Mouse (Mus musculus) adrenal gland, postnatal 36 days (tissue): ENCODE data around the gene Zfp575. TPM values are rescaled to one million over a fixed set of nuclear protein-coding genes. Genes with fewer than 3 reads are reported as not detected.

Source experiments
- DNase-seq, 2 experiments: peaks; one replicate each; pipeline ENCODE4 v3.0.0; 2021; ENCODE audit warnings: mixed read lengths in 1 of 2
- total RNA-seq, 2 experiments: library from RNA; stranded (reverse); gene quantifications; 2 replicates each; pipeline ENCODE4 v1.2.3; 2021

Zfp575 gene
- total RNA-seq, 2 experiments from 2014 or later: 0.30 TPM; not detected in 1

- peak; percentile 97 to 98 for DNase-seq
Measured at GRCm38 (mm10) chr7:24600941-24601597, 13.6 kb upstream of the Zfp575 start.

DNA sequence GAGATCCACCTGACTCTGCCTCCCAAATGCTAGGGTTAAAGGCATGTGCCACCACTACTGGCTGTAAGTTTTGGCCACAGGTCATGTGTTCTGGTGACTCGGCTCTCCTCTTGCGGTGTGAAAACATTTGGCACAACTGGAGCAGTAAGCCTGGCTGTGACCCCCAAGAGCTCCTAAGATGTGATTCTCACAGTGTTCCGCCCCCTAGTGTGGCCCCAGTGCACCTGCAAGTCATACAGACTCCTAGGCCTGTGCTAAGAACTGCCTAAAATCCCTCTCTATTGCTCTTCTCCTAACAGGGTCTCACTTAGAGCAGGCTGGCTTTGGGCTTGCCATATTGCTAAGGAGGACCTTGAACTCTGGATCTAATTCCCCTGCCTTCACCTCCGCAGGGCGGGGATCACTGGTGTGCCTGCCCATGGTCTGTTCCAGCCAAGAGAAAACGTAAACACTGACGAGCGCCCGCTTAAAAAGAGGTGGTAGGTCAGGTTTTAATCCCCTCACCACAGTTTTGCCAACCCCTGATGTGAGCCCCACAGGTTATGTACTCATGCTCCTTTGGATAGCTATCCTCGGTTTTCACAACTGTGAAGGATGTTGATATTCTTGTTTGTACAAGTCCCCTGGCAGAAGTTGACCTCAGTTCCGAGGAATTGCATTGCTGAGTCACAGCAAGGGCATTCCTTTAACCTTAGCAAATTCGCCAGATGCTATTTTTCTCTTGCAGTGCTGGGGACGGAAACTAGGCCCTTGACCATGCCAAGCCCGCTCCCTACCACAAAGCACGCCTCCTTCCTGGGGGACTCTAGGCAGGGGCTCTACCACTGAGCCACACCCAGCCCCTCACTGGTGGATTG is 12.0 kb upstream of the Zfp575 start:
- peak; percentile 46 to 52 for DNase-seq

DNA sequence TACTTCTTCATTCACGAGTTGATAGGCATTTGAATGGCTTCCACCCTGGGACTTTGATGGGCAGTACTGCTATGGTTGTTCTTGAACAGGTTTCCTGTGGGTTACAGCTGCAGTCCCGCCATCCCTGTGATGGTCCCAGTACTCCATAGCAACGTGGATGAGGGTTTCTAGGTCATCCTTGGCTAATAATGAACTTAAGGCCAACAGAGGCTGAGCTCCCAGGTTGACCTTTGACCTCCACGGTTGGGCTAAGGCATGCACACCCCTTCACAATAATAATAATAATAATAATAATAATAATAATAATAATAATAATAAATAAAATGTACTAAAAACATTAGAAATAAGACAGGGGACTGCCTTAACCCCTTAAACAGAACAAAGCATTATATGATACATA is 10.7 kb upstream of the Zfp575 start:
- no peak for DNase-seq

DNA sequence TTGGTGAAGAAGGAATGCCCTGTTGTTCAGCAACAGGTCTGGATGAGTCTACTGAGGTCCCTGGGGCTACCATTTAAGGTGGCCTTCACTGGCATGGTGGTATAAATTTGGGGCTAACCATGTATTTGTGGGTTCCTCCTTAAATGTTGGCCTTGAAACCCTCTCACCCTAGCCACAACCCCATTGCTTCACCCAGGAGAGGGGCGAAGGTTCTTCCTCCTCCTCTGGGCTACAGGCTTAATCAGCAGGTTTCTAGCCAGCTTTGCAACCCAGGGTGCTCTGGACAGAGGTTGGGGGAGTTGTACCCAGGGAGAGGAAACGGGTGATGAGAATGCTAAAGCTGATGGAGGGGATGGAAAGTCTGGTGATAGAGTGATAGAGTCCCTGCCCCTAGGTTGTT is 8.0 kb upstream of the Zfp575 start:
- DNase-seq: no peak

DNA sequence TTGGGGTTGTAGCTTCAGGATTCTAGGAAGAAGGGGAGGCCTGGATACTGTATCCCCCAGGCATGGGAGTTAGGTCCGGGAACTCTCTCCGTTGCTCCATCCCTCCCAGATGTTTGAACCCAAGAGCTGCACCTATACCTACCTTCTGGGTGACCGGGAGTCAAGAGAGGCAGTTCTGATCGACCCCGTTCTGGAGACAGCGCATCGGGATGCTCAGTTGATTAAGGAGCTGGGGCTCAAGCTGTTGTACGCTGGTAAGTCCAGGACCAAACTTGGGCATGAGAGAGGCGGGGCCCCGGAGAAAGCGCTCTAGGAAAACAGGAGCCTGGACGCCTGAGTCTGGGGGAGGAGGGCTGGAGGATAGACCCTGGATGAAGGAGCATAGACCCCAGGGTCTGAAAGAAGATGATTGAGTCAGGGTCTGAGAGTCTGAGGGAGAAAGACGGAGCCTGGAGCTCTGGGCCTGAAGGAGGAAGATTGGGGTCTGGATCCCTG is 6.9 kb upstream of the Zfp575 start:
- no peak for DNase-seq

DNA sequence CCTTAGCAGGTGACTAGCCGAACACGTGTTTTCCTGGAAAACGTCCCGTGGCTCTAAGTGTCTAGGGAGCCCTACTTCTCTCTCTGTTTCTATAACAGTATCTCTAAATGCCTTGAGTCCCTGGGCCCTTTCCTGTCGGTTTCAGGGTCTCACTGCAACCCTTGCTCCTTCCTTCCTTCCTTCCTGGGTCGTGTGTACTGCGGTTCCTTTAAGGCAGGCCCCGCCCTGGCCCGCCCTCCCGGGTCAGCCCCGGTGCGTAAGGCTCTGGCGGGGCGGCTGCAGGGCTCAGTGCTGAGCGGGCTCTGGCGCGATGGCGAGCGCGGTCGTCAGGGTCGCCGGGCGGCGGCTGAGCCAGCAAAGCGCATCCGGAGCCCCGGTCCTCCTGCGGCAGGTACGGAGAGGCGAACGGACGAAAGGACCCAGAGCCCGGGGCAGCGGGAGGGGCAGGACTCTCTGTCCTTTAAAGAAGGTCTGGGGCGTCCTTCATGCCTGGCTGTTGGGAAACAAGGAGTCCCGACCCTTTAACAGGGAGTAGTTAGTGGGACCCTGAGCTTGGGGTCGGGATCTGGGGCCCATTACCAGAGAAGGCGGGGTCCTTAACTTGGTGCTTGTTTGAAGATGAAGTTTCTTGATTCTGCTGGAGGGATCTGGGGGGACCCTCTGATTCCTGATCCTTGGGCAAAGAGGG is 6.3 kb upstream of the Zfp575 start:
- peak; percentile 88 to 91 for DNase-seq

GRCm38 (mm10) chr7:24592781-24593180 is 5.3 kb upstream of the Zfp575 start:
- DNase-seq: no peak

DNA sequence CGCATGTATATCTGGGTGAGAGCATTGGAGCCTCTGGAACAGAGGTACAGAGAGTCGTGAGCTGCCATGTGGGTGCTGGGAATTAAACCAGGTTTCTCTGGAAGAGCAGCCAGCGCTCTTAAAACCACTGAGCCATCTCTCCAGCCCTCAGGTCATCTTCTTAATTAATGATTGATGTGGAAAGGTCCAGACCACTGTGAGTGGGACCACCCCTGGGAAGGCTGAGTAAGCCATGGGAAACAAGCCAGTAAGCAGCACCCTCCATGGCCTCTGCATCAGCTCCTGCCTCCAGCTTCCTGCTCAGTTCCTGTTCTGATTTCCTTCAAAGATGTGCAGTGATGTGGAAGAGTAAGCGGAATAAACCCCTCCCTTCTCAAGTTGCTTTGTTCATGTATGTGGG is 4.7 kb upstream of the Zfp575 start:
- no peak for DNase-seq

DNA sequence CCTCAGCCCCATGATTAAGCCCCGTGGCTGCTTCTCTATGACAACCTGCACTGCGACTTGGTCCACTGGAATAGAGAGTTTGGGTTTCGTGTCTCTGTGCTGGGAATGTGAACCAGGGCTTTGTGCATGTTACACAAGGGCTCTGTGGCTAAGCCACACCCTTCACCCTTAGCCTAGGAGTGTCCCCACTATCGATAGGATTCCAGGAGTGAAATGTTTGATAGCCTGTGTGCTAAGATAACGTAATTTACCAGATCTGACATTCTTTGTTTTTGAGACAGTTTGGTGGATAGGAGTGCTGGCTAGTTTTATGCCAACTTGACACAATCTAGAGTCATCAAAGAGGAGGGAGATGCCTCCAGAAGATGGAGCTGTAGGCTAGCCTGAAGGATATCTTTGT is 4.3 kb upstream of the Zfp575 start:
- no peak for DNase-seq

DNA sequence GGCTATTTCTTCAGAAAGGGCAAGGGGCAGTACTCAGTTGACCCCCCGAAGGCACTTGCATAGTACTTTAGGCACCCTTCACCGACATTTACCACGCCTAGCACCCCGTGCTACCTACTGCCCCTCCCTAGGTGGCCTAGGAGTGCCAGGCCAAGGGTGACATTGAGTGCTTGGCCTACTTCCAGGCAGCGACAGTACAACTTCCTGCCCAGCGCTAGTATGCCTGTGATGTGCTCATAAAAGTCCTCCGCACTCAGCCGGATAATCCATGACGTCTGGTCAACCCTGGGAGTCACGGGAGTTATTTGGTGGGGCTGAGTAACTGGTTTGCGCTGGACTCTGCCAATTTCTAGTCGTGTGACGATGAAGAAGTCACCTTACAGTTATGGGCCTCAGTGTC is 895 bp upstream of the Zfp575 start:
- peak; percentile 73 to 78 for DNase-seq

DNA sequence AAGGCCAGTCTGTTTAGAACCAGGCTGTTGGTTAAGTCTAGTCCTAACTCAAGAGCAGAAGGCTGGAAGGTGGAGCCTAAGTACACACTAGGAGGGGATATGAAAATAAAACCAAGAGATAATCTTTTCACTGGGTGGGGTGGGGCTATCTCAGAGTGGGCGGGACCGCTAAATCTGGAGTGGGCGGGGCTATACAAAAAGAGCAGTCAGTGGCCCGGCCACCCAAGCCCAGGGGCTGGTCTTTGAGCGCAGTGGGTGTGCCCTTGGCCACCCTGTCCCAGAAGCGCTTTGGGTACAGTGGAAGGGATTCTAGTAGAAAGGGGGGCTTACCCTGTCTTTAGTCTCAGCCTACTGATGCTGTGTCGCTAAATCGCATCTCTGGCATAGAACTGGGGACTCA is 613 bp downstream of the Zfp575 start:
- DNase-seq: no peak

DNA sequence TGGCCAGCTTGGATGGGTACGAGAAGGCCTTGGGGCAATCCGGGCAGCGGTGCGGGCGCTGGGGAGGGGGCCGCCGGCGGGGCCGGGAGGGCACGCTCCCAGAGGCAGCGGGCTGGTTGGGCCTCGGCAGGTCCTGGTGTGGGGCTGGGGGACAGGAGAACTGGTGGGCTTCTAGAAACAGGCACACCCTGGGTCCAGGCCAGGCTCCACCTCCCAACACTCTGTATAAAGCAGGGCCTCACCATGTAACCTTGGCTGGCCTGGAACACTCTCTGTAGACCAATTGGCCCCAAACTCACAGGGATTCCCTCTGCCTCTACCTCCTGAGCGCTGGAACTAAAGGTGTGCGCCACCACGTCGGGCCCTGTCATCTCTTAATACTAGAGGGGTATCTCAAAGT is 1.4 kb downstream of the Zfp575 start:
- no peak for DNase-seq

DNA sequence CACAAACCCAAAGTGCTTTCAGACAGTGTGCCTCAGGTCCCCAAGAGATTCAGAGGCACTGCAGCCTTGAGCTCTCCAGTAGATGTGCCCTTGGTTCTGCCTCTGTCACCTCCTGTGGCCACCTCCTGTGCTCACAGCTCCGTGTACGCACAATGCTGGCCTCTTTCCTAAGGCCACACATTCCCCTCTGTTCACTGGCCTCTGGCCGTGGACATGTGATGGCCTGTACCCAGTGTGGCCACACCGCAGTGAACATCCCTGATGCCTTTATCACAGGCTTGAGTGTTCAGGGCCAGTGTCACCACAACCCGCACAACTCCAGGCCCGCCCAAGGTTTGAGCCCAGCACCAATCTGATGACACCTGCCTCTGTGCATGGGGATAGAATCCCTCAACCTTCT is 2.6 kb downstream of the Zfp575 start:
- DNase-seq: peak in 1 of 2 experiments; percentile 55

- DNase-seq: no peak
Measured at GRCm38 (mm10) chr7:24577811-24578210, 9.6 kb downstream of the Zfp575 start.

DNA sequence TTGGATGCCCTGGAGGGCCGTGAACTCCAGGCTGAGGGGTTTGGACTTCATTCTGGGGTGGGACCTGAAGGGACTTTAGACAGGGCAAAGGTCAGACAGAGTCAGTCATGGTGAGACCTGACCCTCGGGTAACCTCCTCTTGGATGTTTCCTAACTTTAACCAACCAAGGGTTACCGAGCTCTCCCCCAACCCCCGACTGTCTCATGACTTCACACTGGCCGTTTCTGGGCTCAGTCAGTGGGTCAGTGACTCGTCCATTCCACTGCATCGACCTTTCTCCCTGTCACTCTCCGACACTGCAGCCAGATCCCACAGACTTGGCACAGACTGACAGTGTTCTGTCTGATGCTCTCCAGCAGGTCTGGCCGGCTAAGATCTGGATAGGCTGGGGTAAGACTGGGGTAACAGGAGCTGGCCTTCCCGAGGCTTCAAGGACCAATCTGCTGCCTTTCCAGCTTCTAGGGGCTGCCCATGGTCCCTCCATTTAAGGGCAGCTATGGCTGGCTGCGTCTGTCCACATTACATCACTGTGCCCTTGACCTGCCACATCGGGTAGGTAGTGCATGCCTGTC is 13.1 kb downstream of the Zfp575 start:
- DNase-seq: peak in 1 of 2 experiments; percentile 36

DNA sequence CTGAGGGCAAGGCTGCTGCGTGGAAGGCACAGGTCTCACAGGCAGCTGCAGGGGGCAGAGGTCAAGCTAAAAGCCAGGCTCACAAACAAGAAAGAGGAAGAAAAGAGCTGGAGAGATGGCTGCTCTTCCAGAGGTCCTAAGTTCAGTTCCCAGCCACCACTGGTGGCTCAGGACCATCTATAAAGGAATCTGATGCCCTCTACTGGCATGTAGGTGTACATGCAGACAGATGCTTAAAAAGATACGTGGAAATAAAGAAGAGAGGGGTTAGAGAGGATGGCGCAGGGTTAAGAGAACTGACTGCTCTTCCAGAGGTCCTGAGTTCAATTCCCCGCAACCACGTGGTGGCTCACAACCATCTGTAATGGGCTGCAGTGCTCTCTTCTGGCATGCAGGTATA is 15.0 kb downstream of the Zfp575 start:
- no peak for DNase-seq

- DNase-seq: no peak
Measured at GRCm38 (mm10) chr7:24571071-24571470, 16.4 kb downstream of the Zfp575 start.

GRCm38 (mm10) chr7:24568512-24568911 is 18.9 kb downstream of the Zfp575 start:
- DNase-seq: no peak

GRCm38 (mm10) chr7:24566206-24566605 is 21.2 kb downstream of the Zfp575 start:
- no peak for DNase-seq

DNA sequence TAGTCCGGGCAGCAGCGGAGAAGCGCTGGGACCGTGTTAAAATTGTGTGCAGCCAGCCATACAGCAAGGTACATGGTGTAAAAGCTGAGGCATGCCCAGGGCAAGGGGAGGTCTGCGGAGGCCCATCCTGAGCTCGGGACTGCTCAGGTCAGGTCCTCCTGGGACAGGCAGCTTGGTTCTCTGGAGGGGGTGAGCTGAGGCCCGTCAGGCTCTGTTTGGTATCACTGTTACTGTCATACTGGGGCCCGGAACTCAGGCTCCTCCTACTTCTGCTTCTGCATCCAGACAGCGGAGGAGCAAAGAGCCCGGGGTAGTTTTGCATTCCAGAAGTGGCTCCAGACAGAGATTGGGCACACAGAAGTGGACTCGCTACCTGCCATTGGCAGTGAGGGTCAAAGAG is 21.8 kb downstream of the Zfp575 start:
- DNase-seq: no peak

DNA sequence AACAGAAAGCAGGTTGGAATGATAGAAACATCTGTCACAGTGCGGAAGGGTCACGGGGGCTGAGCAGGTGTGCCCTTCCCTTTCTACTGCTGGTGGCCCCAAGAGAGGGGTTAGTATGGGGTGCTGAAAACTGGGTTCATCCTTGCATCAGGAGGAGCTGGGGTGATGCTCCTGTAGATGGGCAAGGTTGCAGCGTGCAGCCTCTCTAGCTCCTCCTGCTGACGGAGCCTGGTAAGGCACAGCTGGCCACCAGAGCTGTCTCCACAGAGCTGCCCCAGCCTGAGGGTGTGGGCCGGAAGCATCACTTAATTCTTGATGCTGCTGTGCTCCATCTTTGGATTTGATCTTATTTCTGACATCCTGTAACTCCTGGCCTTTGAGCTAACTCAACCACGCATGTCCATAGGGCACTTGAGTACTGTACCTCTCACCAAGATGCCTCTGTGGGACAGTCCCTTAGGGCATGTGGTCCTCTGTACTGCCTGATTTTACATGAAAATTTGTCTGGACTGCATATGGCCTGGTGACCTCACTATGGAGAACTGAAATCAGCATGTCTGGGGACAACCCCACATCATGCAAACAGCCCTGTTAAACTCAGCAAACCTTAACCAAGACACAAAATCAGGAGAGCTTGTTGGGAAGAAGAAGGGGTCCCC is 22.7 kb downstream of the Zfp575 start:
- DNase-seq: peak; percentile 75 to 79

- no peak for DNase-seq
Measured at GRCm38 (mm10) chr7:24563837-24564206, 23.6 kb downstream of the Zfp575 start.
